Mouse (Mus musculus): ENCODE results near the gene Prkcb. TPM values are rescaled to one million over a fixed set of nuclear protein-coding genes. Genes with fewer than 3 reads are reported as not detected.

Gene Prkcb
- total RNA-seq, 2 experiments from 2014 or later, result 17.5 to 26.8 TPM

DNA sequence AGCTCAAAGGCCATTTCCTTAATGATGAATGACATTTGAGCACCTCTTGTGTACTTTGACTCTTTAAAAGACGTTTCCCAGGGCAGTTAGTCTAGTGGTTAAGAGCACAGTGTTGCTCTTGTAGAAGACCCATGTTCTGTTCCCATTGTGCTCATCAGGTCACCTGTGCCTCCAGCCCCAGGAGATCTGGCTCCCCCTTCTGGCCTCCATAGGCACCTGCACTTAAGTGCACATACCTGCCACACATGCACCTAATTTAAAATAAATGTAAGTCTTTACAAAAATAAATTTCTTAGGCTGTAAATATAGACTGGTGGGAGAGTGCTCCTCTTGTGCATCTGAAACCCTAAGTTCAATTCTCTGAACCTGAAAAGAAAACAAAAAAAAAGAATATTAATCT, 335.2 kb downstream of the Prkcb start:
- ATAC-seq (replicated peaks; ENCODE audit: low FRiP score, poor library complexity, severe bottlenecking), result no peak

GRCm38 (mm10) chr7:122628050-122628449, 339.5 kb downstream of the Prkcb start:
- ATAC-seq (replicated peaks; ENCODE audit: low FRiP score, poor library complexity, severe bottlenecking), result no peak

DNA sequence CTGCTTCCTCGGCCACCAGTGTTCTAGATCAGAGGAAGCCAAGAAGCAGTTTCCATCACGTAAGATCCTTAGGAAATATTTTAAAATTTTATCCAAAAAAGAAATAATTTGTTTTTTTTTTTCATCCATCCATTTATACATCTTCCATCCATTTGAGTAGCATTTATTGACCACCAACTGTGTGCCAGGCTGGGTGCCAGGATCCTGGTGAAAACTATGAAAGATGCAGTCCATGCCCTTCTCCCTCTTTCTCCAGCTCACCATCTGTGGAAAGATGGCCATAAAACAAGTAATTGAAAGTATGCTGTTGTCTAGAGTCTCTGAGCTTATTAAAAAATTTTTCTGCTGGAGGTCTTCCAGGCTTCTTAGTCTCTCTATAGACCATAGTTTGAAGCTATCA, 341.8 kb downstream of the Prkcb start:
- ATAC-seq (replicated peaks; ENCODE audit: low FRiP score, poor library complexity, severe bottlenecking), result no peak

GRCm38 (mm10) chr7:122631151-122631550, 342.6 kb downstream of the Prkcb start:
- no peak for ATAC-seq (replicated peaks; ENCODE audit: low FRiP score, poor library complexity, severe bottlenecking)

DNA sequence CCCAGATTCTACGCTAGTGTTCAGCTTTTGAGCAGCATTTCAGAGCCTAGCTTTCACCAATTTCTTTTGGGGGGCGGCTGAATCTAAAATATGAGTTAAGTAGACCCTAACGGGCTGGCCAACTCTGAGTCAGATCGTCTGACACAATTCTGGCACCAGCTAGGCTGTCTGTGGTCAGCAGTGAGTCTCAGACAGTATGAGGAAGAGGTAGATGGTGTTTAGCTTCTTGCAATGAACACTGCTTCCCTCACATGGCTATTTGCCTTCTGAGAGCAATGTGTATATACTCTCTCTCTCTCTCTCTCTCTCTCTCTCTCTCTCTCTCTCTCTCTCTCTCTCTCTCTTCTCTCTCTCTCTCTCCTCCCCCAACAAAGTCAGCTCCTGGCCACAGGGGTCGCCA, 344.4 kb downstream of the Prkcb start:
- ATAC-seq (replicated peaks; ENCODE audit: low FRiP score, poor library complexity, severe bottlenecking), result no peak

DNA sequence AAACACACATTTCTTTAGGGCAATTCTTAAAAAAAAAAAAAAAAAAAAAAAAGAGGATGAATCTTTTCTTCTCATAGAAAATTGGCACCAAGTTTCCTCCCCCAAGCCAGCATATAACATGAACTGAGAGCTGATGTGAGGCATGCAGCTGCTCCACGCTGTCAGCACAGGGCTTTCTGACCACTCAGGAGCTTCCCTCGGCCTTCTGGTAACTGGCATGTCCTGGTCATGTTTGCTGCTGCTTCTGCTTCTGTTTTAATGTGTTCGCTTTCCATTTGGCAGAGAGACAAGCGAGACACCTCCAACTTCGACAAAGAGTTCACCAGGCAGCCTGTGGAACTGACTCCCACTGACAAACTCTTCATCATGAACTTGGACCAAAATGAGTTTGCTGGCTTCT, 344.9 kb downstream of the Prkcb start:
- no peak for ATAC-seq (replicated peaks; ENCODE audit: low FRiP score, poor library complexity, severe bottlenecking)

- ATAC-seq (replicated peaks; ENCODE audit: low FRiP score, poor library complexity, severe bottlenecking), result no peak
Measured at GRCm38 (mm10) chr7:122643676-122644075, 355.1 kb downstream of the Prkcb start.

- ATAC-seq (replicated peaks; ENCODE audit: low FRiP score, poor library complexity, severe bottlenecking), result no peak
Measured at GRCm38 (mm10) chr7:122649306-122649705, 360.8 kb downstream of the Prkcb start.

DNA sequence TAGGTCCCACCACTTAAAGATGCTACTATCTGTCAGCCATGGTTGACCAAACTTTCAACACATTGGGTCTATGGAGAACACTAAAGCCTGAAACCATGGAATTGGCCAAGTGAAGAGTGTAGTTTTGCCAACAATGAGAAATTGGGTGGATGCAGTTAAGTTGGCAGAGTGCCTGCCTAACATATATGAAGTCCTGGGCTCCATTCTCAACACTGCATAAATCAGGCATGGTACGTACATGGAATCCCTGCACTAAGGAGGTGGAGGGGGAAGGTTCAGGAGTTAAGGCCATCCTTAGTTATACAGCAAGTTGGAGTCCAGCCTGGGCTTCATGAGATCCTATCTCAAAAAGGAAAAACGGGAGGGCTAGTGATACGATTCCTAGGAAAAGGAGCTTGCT, 364.0 kb downstream of the Prkcb start:
- no peak for ATAC-seq (replicated peaks; ENCODE audit: low FRiP score, poor library complexity, severe bottlenecking)

GRCm38 (mm10) chr7:122656671-122657070, 368.1 kb downstream of the Prkcb start:
- ATAC-seq (replicated peaks; ENCODE audit: low FRiP score, poor library complexity, severe bottlenecking), result no peak

DNA sequence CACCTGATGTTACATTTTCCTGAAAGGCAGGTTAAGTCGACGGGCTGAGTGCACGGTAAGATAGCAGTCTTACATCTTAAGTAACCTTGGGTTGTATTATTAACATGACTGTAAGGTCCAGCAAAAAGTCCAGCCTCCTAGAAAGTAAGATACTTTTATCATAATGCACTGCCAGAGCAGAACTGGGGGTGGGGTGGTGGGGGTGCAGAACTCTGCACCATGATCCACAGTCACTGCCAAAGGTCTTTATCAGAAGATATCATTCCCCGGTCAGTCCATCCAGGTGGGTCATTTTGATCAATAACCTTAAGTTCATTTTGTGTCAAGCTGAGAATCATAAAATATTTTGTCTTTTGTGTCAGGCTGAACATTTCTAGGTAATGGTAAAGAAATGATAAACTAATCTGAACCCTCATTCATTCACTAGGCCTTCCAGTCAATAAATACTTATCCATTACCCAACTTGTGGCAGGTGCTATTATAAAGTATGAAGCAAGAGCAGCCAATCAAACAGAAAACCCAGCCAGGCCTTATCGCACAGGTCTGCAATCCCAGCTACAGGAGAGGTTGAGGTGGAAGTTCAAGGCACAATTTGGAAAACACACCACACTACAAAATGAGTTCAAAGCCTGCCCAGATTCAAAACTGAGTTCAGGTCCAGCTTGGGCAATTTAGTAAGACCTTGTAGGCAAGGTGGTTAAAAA, 369.0 kb downstream of the Prkcb start:
- no peak for ATAC-seq (replicated peaks; ENCODE audit: low FRiP score, poor library complexity, severe bottlenecking)

DNA sequence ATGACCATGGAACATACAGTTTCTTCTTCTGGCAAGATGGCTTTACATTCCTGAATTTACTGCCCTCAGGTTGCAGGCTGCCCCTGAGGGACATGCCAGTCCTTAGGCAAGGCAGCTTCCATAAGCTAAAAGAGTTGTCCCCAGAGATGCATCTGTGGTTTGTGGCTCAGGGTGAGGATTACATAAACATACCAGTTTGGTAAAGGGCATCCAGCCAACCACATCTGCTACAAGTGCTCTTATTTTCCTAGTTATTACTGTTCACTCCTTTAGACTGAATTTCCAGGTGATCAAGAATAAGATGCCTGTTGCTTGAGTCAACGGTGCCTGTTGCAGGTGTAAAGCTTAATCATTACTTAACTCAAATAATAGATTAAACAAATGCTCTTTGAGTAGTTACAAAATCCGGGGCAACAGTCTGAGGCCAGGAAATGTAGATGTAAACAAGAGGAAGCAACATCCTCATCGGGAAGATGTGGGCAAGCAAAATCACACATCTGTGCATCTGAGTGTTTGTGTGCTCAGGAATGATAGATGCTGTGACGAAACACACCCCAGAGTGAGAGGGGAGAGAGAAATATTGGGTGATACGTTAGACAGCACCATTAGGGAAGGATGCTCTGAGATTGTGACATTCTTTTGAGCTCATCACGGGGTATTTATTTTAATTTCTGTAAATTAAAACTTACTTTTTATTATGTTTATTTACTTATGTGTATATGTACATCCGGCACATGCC, 376.9 kb downstream of the Prkcb start:
- ATAC-seq (replicated peaks; ENCODE audit: low FRiP score, poor library complexity, severe bottlenecking), result no peak

GRCm38 (mm10) chr7:122667903-122668302, 379.4 kb downstream of the Prkcb start:
- no peak for ATAC-seq (replicated peaks; ENCODE audit: low FRiP score, poor library complexity, severe bottlenecking)

DNA sequence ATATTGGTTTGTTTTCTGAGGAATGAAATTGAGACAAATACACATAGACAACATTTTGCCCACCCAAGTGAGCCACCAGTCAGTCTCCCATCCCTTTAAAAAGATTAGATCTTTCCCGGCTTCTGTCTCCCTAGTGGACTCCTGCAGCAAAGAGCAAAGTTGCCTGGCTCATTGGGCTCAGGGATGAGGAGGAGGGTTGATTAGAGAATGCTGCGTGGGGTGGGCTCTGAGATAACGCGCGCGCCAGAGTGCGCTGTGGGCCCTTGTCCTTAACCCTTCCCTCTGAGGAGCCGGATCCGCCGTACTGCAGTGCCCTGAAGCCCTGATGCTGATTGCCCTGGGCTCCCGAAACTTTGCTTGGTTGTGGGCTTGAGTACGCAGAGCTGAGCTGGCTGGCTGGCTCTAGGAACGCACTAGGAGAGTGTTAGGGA, 381.9 kb downstream of the Prkcb start, which contains the start of gene Cacng3:
Gene Cacng3, plus strand, starts transcription at position 51 of the 431 bp plus-strand sequence.
- no peak for ATAC-seq (replicated peaks; ENCODE audit: low FRiP score, poor library complexity, severe bottlenecking)

DNA sequence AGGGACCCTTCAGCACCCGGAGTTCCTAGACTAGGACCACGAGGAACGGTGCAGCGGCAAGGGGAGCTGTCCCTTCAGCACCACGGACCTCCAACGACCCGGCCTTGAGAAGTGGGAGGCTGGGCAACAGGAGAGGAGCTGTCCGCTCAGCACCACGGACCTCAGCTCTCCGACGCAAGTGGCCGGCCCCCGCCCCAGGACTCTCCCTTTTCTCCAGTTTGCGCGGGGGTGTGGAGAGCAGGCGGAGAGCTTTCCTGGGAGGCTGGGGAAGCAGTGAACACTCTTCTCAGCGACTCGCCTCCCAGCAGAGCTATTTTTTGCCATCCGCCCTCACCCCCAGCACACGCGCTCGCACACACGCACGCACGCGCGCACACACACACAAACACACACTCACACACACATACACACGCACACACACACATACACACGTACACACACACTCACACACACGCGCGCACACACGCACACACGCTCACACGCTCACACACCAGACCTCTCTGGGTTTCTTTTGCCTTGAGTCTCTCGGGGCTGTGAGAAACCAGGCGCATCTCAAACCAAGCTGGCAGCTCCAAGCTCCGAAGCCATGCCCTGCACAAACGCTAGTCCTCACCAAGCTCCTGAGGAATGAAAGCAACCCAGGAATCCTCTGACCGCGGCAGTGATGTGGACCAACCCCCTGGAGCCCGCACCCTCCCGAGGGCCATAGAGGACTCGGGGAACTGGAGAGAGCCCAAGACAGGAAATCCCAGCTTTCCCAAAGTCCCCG, 382.5 kb downstream of the Prkcb start:
- ATAC-seq (replicated peaks; ENCODE audit: low FRiP score, poor library complexity, severe bottlenecking), result no peak

DNA sequence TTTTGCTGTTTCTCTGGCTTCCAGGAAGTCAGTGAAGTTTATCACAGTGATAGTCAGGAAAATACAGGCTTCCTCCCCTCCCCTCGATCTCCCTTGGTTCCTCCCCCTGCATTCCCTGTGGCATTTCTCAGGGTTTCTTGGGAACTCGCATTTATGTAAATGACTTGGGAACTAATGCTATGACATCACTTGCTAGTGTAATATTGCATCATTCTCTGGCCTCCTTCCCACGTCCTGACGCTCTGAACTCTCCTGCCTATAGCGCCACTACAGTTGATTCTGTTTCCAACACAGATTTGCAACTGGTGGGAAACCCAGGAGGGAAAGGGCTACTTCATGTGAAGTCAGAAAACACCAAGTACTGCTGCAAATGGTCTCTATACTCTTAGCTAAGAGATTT, 384.4 kb downstream of the Prkcb start:
- no peak for ATAC-seq (replicated peaks; ENCODE audit: low FRiP score, poor library complexity, severe bottlenecking)

DNA sequence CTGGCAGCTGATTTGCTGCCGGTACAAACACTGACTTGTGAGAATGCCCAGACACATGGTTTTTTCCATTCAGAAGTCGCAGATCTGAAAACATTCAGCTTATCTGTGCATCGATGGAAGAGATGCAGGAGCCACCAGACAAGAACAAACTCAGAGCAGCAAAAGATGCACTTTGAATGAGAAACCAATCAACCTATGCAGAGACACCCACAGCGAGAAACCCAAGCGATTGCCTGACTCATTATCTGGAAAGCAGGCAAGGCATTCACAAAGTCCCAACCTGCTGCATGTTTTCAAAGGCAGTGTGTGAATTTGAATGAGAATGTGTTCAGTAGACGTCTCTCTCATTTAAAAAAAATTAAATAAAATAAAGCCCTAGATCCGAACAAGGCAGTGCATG, 386.7 kb downstream of the Prkcb start:
- no peak for ATAC-seq (replicated peaks; ENCODE audit: low FRiP score, poor library complexity, severe bottlenecking)
